Comparison of ENCODE assay signal across 30 mouse cellular contexts in genomic region chr9:42270617-42271016, GRCm38 (mm10).
"Had no signal": no experiment of that assay in that cellular context is flagged by ENCODE, and none has a peak within 500 bp of the region (broad histone marks: within the 10 kb centered on the region; RNA-seq: fewer than 3 reads in every experiment).

No protein-coding gene starts in this region.

- H3K9me3 ChIP-seq: heart, embryonic 10.5 days; heart, embryonic 12.5 days; heart, embryonic 13.5 days; heart, embryonic 15.5 days; hindbrain, embryonic 10.5 days; hindbrain, embryonic 12.5 days; hindbrain, embryonic 13.5 days; hindbrain, embryonic 15.5 days; kidney, embryonic 15.5 days had no signal

- ATAC-seq: hindbrain, embryonic 16.5 days; hindbrain, postnatal 0 days; inflammation-experienced regulatory T-cells, adult 6 months; intestine, embryonic 16.5 days; intestine, postnatal 0 days had no signal

- H3K4me3 ChIP-seq: heart, embryonic 10.5 days; heart, embryonic 12.5 days; heart, embryonic 13.5 days; heart, embryonic 15.5 days; hindbrain, embryonic 10.5 days; hindbrain, embryonic 12.5 days; hindbrain, embryonic 13.5 days; hindbrain, embryonic 15.5 days; kidney, embryonic 15.5 days; layer of hippocampus, adult 2 months had no signal

- H3K27me3 ChIP-seq: heart, embryonic 12.5 days; heart, embryonic 15.5 days; hindbrain, embryonic 12.5 days; hindbrain, embryonic 13.5 days; hindbrain, embryonic 15.5 days; kidney, embryonic 15.5 days had no signal

- DNase-seq: heart, postnatal 10 days; heart, postnatal 14 days; heart, postnatal 36 days; heart, postnatal 4 days; kidney, adult 11 months; kidney, adult 18-20 months; kidney, postnatal 10 days; kidney, postnatal 14 days; kidney, postnatal 25 days; kidney, postnatal 4 days; layer of hippocampus, adult 9-11 months; layer of hippocampus, postnatal 36 days had no signal

- H3K36me3 ChIP-seq: heart, embryonic 10.5 days; heart, embryonic 12.5 days; heart, embryonic 13.5 days; heart, embryonic 15.5 days; hindbrain, embryonic 10.5 days; hindbrain, embryonic 12.5 days; hindbrain, embryonic 13.5 days; hindbrain, embryonic 15.5 days; kidney, embryonic 15.5 days had no signal

- H3K27ac ChIP-seq: heart, embryonic 10.5 days; heart, embryonic 13.5 days; heart, embryonic 15.5 days; hindbrain, embryonic 10.5 days; hindbrain, embryonic 12.5 days; hindbrain, embryonic 13.5 days; hindbrain, embryonic 14.5 days; hindbrain, embryonic 15.5 days; hindbrain, postnatal 0 days; kidney, embryonic 15.5 days; kidney, postnatal 0 days; layer of hippocampus, adult 2 months had no signal

- H3K4me1 ChIP-seq: heart, embryonic 10.5 days; heart, embryonic 12.5 days; heart, embryonic 13.5 days; heart, embryonic 15.5 days; hindbrain, embryonic 10.5 days; hindbrain, embryonic 12.5 days; hindbrain, embryonic 15.5 days; kidney, embryonic 15.5 days had no signal

- H3K4me2 ChIP-seq: heart, embryonic 11.5 days; heart, embryonic 12.5 days; heart, embryonic 13.5 days; heart, embryonic 15.5 days; hindbrain, embryonic 12.5 days; hindbrain, embryonic 13.5 days; hindbrain, embryonic 14.5 days; hindbrain, embryonic 15.5 days; kidney, embryonic 15.5 days had no signal

- H3K9ac ChIP-seq: heart, embryonic 12.5 days; heart, embryonic 13.5 days; heart, embryonic 15.5 days; hindbrain, embryonic 12.5 days; hindbrain, embryonic 13.5 days; hindbrain, embryonic 14.5 days; hindbrain, embryonic 15.5 days; kidney, embryonic 15.5 days had no signal
